11 mouse cellular contexts compared by ENCODE assay signal in the genomic region with DNA sequence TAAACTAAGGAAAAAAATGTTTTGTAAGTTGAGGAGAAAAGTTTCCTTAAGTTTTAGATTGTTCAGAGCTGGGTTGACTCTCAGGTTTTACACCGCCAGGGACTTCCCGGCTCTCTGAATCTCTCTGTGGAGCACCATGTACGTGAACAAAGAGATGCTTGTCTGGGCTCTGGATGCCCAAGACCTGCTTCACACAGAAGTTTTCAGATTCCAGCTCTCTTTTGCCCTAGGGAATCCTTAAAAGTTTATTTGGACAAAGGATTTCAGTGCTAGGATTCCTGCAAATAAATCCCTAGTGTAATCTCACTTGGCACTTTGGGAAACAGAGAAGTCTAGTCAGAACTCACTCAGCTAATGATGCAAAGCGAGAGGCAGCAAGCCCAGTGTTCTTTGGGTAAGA. TPM values are rescaled to one million over a fixed set of nuclear protein-coding genes. Genes with fewer than 3 reads are reported as not detected.
DNase-seq lines count a peak whose midpoint lies in the region; ATAC-seq lines count a peak whose summit lies in the region.
"Had no signal": no experiment of that assay in that cellular context is flagged by ENCODE, and none has a peak within 500 bp of the region (broad histone marks: within the 10 kb centered on the region; RNA-seq: fewer than 3 reads in every experiment).

No protein-coding gene starts in this region.

- peak overlapping the region; percentile 91 for H3K27ac ChIP-seq in hindbrain, embryonic 13.5 days
- no peak overlapping the region for H3K27ac ChIP-seq in midbrain, embryonic 11.5 days (ENCODE audit: low read depth, low read length)
- H3K27ac ChIP-seq: liver, embryonic 14.5 days had no signal

- intact Hi-C loops in left cerebral cortex, postnatal 25 days (cut with DNase I), result no loop called here

- no peak overlapping the region for H3K4me3 ChIP-seq in hindbrain, embryonic 13.5 days
- no peak overlapping the region for H3K4me3 ChIP-seq in midbrain, embryonic 11.5 days (ENCODE audit: low read depth, low read length)

- H3K36me3 ChIP-seq in hindbrain, embryonic 13.5 days, result no peaks in the 10 kb centered on the region
- H3K36me3 ChIP-seq in midbrain, embryonic 11.5 days (ENCODE audit: control insufficient read depth, insufficient read depth, low read length), result no peaks in the 10 kb centered on the region

- DNase-seq in Muller cell, postnatal 12 days (ENCODE audit: inconsistent ontology term), result peak; percentile 41
- peak; percentile 55 for DNase-seq in embryo, embryonic 11 days
- peak; percentile 83 for DNase-seq in midbrain, embryonic 11.5 days (ENCODE audit: low spot score, missing footprints)
- DNase-seq in layer of hippocampus, postnatal 25 days (ENCODE audit: extremely low spot score in 1 of 2, low spot score in 1 of 2), result no peak
- no peak for DNase-seq in left cerebral cortex, postnatal 25 days (ENCODE audit: low spot score in 2 of 2)
- no peak for DNase-seq in right cerebral cortex, adult 2 months (ENCODE audit: low spot score in 2 of 2)
- DNase-seq: cerebellum, adult 11 months; gastrocnemius, postnatal 25 days; kidney, postnatal 10 days had no signal

- no peak overlapping the region; the same call in 1 of the 2 replicates for H3K4me2 ChIP-seq in hindbrain, embryonic 13.5 days
- H3K4me2 ChIP-seq in midbrain, embryonic 11.5 days, result no peak overlapping the region

- WGBS in hindbrain, embryonic 13.5 days, result 58% methylated on average over 4 of the region's 4 CpGs
- 69% methylated on average over 4 of the region's 4 CpGs for WGBS in midbrain, embryonic 11.5 days

- no peak for ATAC-seq in hindbrain, embryonic 13.5 days (ENCODE audit: low FRiP score)
- ATAC-seq in midbrain, embryonic 11.5 days (ENCODE audit: low FRiP score), result no peak

- H3K4me1 ChIP-seq in hindbrain, embryonic 13.5 days (replicated peaks), result peaks cover 71% of the 10 kb centered on the region
- H3K4me1 ChIP-seq in midbrain, embryonic 11.5 days (ENCODE audit: control insufficient read depth, insufficient read depth, low read length), result no peaks in the 10 kb centered on the region; the same call in 1 of the 2 replicates

- no peaks in the 10 kb centered on the region for H3K9me3 ChIP-seq in hindbrain, embryonic 13.5 days
- no peaks in the 10 kb centered on the region for H3K9me3 ChIP-seq in midbrain, embryonic 11.5 days (ENCODE audit: control insufficient read depth, low read length)

- no peaks in the 10 kb centered on the region for H3K27me3 ChIP-seq in hindbrain, embryonic 13.5 days
- no peaks in the 10 kb centered on the region for H3K27me3 ChIP-seq in midbrain, embryonic 11.5 days (ENCODE audit: control insufficient read depth, insufficient read depth, low read length)

- no peak overlapping the region for H3K9ac ChIP-seq in hindbrain, embryonic 13.5 days
- H3K9ac ChIP-seq in midbrain, embryonic 11.5 days (ENCODE audit: low read length), result no peak overlapping the region
- H3K9ac ChIP-seq: liver, embryonic 14.5 days had no signal

RNA-seq across cellular contexts. Expression of gene Ttc30a1, which starts 7.9 kb away (rescaled TPM):
- 7.3 and 8.2 TPM in 2 replicates for polyA plus RNA-seq in hindbrain, embryonic 13.5 days (2015; fragmentation: Nextera tagmentation; extraction: Ambion mirVana)
- polyA plus RNA-seq in midbrain, embryonic 11.5 days (2014; fragmentation: Nextera tagmentation; extraction: Ambion mirVana), result 11.4 and 12.0 TPM in 2 replicates
- total RNA-seq in layer of hippocampus, postnatal 25 days (2021), result 1 to 10 TPM; 3.1 to 3.2 TPM
- total RNA-seq in left cerebral cortex, postnatal 25 days (2021), result 1 to 10 TPM; 2.8 to 3.1 TPM

RNA-seq across cellular contexts. Expression of gene Ttc30a2, which starts 11.7 kb away (rescaled TPM):
- polyA plus RNA-seq in hindbrain, embryonic 13.5 days (2015; fragmentation: Nextera tagmentation; extraction: Ambion mirVana), result 1.0 and 1.1 TPM in 2 replicates
- polyA plus RNA-seq in midbrain, embryonic 11.5 days (2014; fragmentation: Nextera tagmentation; extraction: Ambion mirVana), result 0.96 and 0.98 TPM in 2 replicates
- total RNA-seq in layer of hippocampus, postnatal 25 days (2021), result under 1 TPM in 1 of 2 experiments, not detected in 1; 0.27 TPM
- total RNA-seq in left cerebral cortex, postnatal 25 days (2021), result under 1 TPM; 0.25 to 0.85 TPM

RNA-seq across cellular contexts. Expression of gene Ttc30b, which starts 51.3 kb away (rescaled TPM):
- polyA plus RNA-seq in hindbrain, embryonic 13.5 days (2015; fragmentation: Nextera tagmentation; extraction: Ambion mirVana), result 16.7 and 20.9 TPM in 2 replicates
- 8.6 and 9.0 TPM in 2 replicates for polyA plus RNA-seq in midbrain, embryonic 11.5 days (2014; fragmentation: Nextera tagmentation; extraction: Ambion mirVana)
- total RNA-seq in layer of hippocampus, postnatal 25 days (2021), result 10 to 100 TPM; 14.2 to 16.3 TPM
- total RNA-seq in left cerebral cortex, postnatal 25 days (2021), result 10 to 100 TPM; 12.0 to 13.2 TPM

Comparison
In these comparisons a context has a peak if more than half of its experiments do, and no peak if none do; other contexts are left out.
1. DNase-seq: peak in Muller cell, postnatal 12 days (single experiment), embryo, embryonic 11 days (single experiment) and midbrain, embryonic 11.5 days (single experiment); none in layer of hippocampus, postnatal 25 days (0 of 2), left cerebral cortex, postnatal 25 days (0 of 2) and right cerebral cortex, adult 2 months (0 of 2).